Mouse (Mus musculus) small intestine, adult 2 months (tissue): Measurements from ENCODE around the gene Hspa5.
"Not testable (repeated sequence)": the region's sequence is repeated elsewhere in the genome, so short reads cannot be mapped to it uniquely, and the experiment has no call there.

Experiments used
- CTCF ChIP-seq: fragments of 200-500 bp; IDR thresholded peaks from 2 replicates; pipeline ENCODE4 v1.5.1; 2012; ENCODE audit warnings: low read depth, mild to moderate bottlenecking, control low read depth, inconsistent platforms, low read length, moderate library complexity, mixed read lengths; ENCODE audit not compliant: insufficient replicate concordance, insufficient read length; ENCODE audit errors: extremely low read depth
- POLR2A ChIP-seq: fragments of 200-500 bp; IDR thresholded peaks from 2 replicates; pipeline ENCODE4 v1.6.1; 2012; ENCODE audit warnings: low read depth, mild to moderate bottlenecking, control low read depth, inconsistent platforms, low read length, moderate library complexity

- TF ChIP-seq CTCF, POLR2A: not testable (repeated sequence)
Observed at GRCm38 (mm10) chr2:34761272-34761671, 10.5 kb upstream of the Hspa5 start.
